8 mouse cellular contexts compared by ENCODE assay signal in the genomic region with DNA sequence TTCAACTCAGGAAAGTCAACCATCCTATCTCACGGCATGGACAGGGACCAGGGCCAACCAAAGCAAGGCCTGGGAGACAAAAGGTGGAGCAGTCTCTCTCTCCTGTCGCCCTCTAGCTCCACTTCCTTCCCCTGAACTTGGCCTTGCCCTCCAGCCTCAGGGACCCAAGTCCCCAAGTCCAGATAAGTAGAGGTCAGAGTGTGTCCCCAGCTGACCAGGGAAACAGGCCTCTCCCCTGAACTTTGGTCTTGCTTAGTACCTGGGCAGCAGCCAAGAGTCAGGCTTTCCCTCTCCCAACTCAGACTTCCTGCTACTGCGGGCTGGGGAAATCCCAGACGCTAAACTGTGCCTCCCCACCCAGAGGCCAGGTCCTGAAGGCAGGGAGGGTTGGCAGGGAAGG. TPM values are rescaled to one million over a fixed set of nuclear protein-coding genes. Genes with fewer than 3 reads are reported as not detected.
DNase-seq lines count a peak whose midpoint lies in the region; ATAC-seq lines count a peak whose summit lies in the region.

No protein-coding gene starts in this region.

- no peaks in the 10 kb centered on the region for H3K27me3 ChIP-seq in kidney, embryonic 16.5 days (ENCODE audit: insufficient read depth, low read length)
- peaks cover 19% of the 10 kb centered on the region for H3K27me3 ChIP-seq in heart, embryonic 12.5 days (replicated peaks)

- 0 out of 2 replicates have a peak, but pooled peaks cover 4% of the 10 kb centered on the region for H3K4me1 ChIP-seq in kidney, embryonic 16.5 days (ENCODE audit: insufficient read depth, low read length)
- H3K4me1 ChIP-seq in heart, embryonic 12.5 days (replicated peaks) = peaks cover 33% of the 10 kb centered on the region

- no peaks in the 10 kb centered on the region for H3K36me3 ChIP-seq in kidney, embryonic 16.5 days (ENCODE audit: insufficient read depth, low read length)
- no peaks in the 10 kb centered on the region for H3K36me3 ChIP-seq in heart, embryonic 12.5 days

- no peak overlapping the region for H3K9ac ChIP-seq in kidney, embryonic 16.5 days (replicated peaks; ENCODE audit: low read length)
- H3K9ac ChIP-seq in heart, embryonic 12.5 days = peak overlapping the region; percentile 38; the same call in 1 of the 2 replicates

- no peak overlapping the region for H3K27ac ChIP-seq in kidney, embryonic 16.5 days (ENCODE audit: low read length)
- peak overlapping the region; percentile 3; the same call in 1 of the 2 replicates for H3K27ac ChIP-seq in heart, embryonic 12.5 days (ENCODE audit: poor library complexity, severe bottlenecking)

- peak; percentile 85 for DNase-seq in kidney, adult 11 months
- DNase-seq in kidney, postnatal 14 days = peak; percentile 84
- DNase-seq in lung, postnatal 4 days = peak; percentile 48 to 56
- DNase-seq in layer of hippocampus, adult 9-10 months (ENCODE audit: low spot score) = no peak
- no peak for DNase-seq in right cerebral cortex, adult 2 months (ENCODE audit: low spot score in 2 of 2)
- DNase-seq in spleen, postnatal 36 days (ENCODE audit: low spot score in 2 of 2) = no peak

- no peak overlapping the region for H3K4me2 ChIP-seq in kidney, embryonic 16.5 days (replicated peaks; ENCODE audit: low read depth, low read length)
- peak overlapping the region; percentile 56; the same call in 1 of the 2 replicates for H3K4me2 ChIP-seq in heart, embryonic 12.5 days

- WGBS in kidney, embryonic 16.5 days = 48% methylated on average over 4 of the region's 4 CpGs
- 24% methylated on average over 4 of the region's 4 CpGs for WGBS in heart, embryonic 12.5 days

- H3K4me3 ChIP-seq in kidney, embryonic 16.5 days (ENCODE audit: low read length) = no peak overlapping the region
- no peak overlapping the region for H3K4me3 ChIP-seq in heart, embryonic 12.5 days

- ATAC-seq in kidney, embryonic 16.5 days (ENCODE audit: low FRiP score, low TSS enrichment) = no peak
- ATAC-seq in heart, embryonic 12.5 days (ENCODE audit: insufficient number of reproducible peaks, low FRiP score) = peak; percentile 27

- H3K9me3 ChIP-seq in kidney, embryonic 16.5 days (ENCODE audit: low read length) = no peaks in the 10 kb centered on the region
- no peaks in the 10 kb centered on the region for H3K9me3 ChIP-seq in heart, embryonic 12.5 days (replicated peaks)

RNA-seq across cellular contexts. Expression of a gene that starts 16.1 kb away (rescaled TPM):
- polyA plus RNA-seq in kidney, embryonic 16.5 days (2015; fragmentation: Nextera tagmentation; extraction: Ambion mirVana) = 14.4 and 15.6 TPM in 2 replicates
- 13.9 and 14.0 TPM in 2 replicates for polyA plus RNA-seq in heart, embryonic 12.5 days (2016; fragmentation: Nextera tagmentation; extraction: Ambion mirVana)

Comparison
In these comparisons a context has a peak if more than half of its experiments do, and no peak if none do; other contexts are left out.
1. DNase-seq: peak in kidney, adult 11 months (single experiment), kidney, postnatal 14 days (single experiment) and lung, postnatal 4 days (2 of 2); none in layer of hippocampus, adult 9-10 months (single experiment), right cerebral cortex, adult 2 months (0 of 2) and spleen, postnatal 36 days (0 of 2).